In genomic region chr16:70568341-70569265, GRCm38 (mm10) we compare ENCODE assay signal across 8 mouse cellular contexts.
A peak's percentile ranks its signal among the peaks of the same experiment; 100 is the strongest.
DNase-seq lines count a peak whose midpoint lies in the region; ATAC-seq and TF ChIP-seq lines count a peak whose summit lies in the region.

No protein-coding gene starts in this region.

- POLR2A ChIA-PET in Patski (lab: Charles Lee) = no interaction called here

- no peaks in the 10 kb centered on the region for H3K4me1 ChIP-seq in embryonic facial prominence, embryonic 13.5 days

- H3K9ac ChIP-seq in embryonic facial prominence, embryonic 13.5 days = no peak overlapping the region

- in situ Hi-C loops in Patski (cut with MboI; ENCODE audit: low pct_unique_long_range_greater_than_20kb) = loop anchor here (10.0 kb wide), 1 partner anchor 504 kb away; no protein-coding TSS in a partner anchor

- no peaks in the 10 kb centered on the region for H3K36me3 ChIP-seq in embryonic facial prominence, embryonic 13.5 days

- H3K27ac ChIP-seq in embryonic facial prominence, embryonic 13.5 days = no peak overlapping the region

- ATAC-seq in cerebellum, adult (ENCODE audit: insufficient number of reproducible peaks, low FRiP score, low TSS enrichment) = peak; percentile 62
- peak; percentile 89 for ATAC-seq in Patski
- no peak for ATAC-seq in embryonic facial prominence, embryonic 13.5 days (ENCODE audit: insufficient number of reproducible peaks, insufficient read depth, low FRiP score, low TSS enrichment, low read depth)
- peak; percentile 73 to 86 for ATAC-seq in hematopoietic stem cell, adult 5-6 weeks (replicated peaks in 1 of 2; ENCODE audit: insufficient read depth in 1 of 2, low FRiP score in 2 of 2, low TSS enrichment in 1 of 2, low read depth in 1 of 2, poor library complexity in 2 of 2, severe bottlenecking in 2 of 2)
- ATAC-seq in megakaryocyte-erythroid progenitor cell, adult 5-6 weeks (replicated peaks; ENCODE audit: low FRiP score, low TSS enrichment, poor library complexity, severe bottlenecking) = peak; percentile 75

- H3K4me2 ChIP-seq in embryonic facial prominence, embryonic 13.5 days = peak overlapping the region; percentile 31

- no peaks in the 10 kb centered on the region for H3K27me3 ChIP-seq in Patski
- no peaks in the 10 kb centered on the region for H3K27me3 ChIP-seq in embryonic facial prominence, embryonic 13.5 days

- no peak for DNase-seq in cerebellum, adult 11-12 months
- peak; percentile 37 for DNase-seq in Patski (ENCODE audit: low read depth, low spot score)
- DNase-seq in layer of hippocampus, adult 9-11 months = peak; percentile 61
- DNase-seq in skeletal muscle tissue, adult 2 months (ENCODE audit: low read depth, low spot score) = peak; percentile 16

- WGBS in embryonic facial prominence, embryonic 13.5 days = 47% methylated on average over 23 of the region's 23 CpGs

- CTCF ChIA-PET in Patski (lab: Charles Lee) = interaction anchor here (1.5 to 1.6 kb wide), 2 partner anchors 19 to 37 kb away, joined by 3 to 9 read pairs; no protein-coding TSS in a partner anchor

- H3K4me3 ChIP-seq in embryonic facial prominence, embryonic 13.5 days = no peak overlapping the region

- peak; percentile 64 for TF ChIP-seq CTCF in Patski (IDR thresholded peaks at IDR 0.05)

- no peaks in the 10 kb centered on the region for H3K9me3 ChIP-seq in embryonic facial prominence, embryonic 13.5 days
